Mouse (Mus musculus): Measurements from ENCODE around the gene Patl2.

Patl2 gene

GRCm38 (mm10) chr2:122172188-122172587, 13.8 kb downstream of the Patl2 start:
- in situ Hi-C loops (cut with MboI, MseI), result no loop called here

DNA sequence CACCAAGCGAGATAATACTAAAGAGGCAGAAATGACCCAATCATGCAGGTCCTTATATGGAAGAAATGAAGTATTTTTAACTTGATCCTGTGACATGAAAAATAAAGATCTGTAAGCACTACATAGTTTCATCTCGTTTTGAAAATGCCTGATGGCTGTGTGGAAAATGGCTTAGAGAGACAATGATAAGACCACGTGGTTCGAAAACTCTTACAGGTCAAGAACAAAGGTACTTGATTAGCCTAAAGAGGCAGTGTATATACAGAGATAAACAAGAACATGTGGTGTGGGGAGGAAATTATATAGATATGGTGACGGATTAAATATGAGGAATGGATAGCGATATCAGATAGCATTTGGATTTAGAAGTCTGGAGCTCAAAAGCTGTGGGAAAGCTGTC, 14.7 kb downstream of the Patl2 start:
- in situ Hi-C loops (cut with MboI, MseI), result no loop called here

- in situ Hi-C loops (cut with MboI, MseI), result no loop called here
Measured at GRCm38 (mm10) chr2:122164293-122164692, 21.7 kb downstream of the Patl2 start.

DNA sequence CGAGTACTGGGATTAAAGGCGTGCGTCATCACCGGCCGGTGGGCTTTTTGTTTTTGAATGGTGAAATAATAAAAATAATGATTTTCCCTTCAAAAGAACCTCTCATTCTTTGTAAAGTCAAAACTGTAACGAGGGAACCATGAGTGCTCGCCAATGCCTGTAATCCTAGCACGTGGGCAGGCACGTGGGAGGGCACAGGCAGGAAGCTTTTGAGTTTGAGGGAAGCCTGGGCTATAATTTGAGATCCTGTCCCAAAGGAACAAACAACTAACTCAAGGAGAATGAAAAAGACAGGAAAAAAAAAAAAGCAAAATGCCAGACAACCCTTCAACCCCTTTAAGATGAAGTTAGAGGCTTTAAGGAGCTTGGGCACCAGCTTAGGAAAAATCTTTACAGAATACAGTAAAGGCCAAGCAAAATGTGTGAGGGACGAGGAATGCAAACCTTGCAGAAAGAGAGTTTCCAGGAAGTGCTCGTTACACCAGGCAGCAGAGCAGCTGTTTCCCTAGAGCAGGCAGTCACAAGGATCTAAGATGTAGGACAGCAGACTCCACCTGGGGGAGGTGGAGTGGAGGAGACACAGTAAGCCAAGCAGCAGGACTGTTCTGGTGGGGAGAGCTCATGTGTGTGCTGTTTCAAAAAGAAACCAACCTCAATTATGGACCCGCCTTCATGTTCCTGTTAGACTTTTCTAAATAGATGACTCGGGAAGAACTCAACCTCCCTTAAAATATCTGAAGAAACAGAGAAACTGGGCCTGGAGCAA, 22.4 kb downstream of the Patl2 start:
- in situ Hi-C loops (cut with MboI, MseI), result no loop called here

GRCm38 (mm10) chr2:122162529-122162928, 23.5 kb downstream of the Patl2 start:
- in situ Hi-C loops (cut with MboI, MseI), result no loop called here

- in situ Hi-C loops (cut with MboI, MseI), result no loop called here
Measured at GRCm38 (mm10) chr2:122161542-122161941, 24.4 kb downstream of the Patl2 start.

- in situ Hi-C loops (cut with MboI, MseI), result no loop called here
Measured at GRCm38 (mm10) chr2:122160680-122161079, 25.3 kb downstream of the Patl2 start, which contains the start of gene Trim69. TSS of gene Trim69 (plus strand) at chr2:122160700.

DNA sequence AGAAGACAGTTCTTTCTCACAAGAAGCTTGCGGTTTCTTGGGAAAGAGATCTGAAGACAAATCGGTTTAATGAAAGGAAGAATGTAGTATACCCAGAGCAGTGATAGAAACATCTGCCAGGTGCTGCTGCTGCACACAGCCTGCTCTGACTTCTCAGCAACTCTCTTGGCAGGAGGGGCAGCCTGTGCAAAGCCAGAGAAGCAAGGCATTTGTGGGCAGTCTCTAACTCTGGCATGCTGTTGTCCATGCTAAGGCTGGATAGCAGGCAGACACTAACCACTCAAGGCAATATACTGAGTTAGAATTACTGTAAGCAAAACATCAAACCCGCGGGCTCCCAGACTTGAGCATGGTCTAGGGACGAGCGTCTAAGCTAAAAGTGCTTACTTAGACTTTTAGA, 26.3 kb downstream of the Patl2 start:
- in situ Hi-C loops (cut with MboI, MseI), result no loop called here

DNA sequence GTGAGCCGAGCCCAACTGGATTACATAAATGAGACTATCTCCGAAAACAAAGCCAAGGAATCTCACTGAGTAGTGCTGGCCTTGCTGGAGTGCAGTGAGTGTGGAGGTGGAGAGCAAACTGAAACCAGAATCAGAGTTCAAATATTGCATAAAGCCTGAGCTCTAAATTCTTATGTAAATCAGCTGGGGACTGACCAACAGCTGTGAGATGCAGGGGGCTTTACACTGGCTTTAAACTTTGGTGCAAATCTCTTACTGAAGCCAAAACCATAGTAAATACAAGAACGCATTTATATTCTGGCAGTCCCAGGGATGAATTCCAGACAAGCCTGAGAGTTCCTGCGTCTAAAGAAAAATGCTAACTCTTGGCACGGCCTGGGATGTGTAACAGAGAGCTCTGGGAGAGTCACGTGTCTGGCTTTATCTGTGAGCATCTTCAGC, 27.6 kb downstream of the Patl2 start:
- in situ Hi-C loops (cut with MboI, MseI), result no loop called here

DNA sequence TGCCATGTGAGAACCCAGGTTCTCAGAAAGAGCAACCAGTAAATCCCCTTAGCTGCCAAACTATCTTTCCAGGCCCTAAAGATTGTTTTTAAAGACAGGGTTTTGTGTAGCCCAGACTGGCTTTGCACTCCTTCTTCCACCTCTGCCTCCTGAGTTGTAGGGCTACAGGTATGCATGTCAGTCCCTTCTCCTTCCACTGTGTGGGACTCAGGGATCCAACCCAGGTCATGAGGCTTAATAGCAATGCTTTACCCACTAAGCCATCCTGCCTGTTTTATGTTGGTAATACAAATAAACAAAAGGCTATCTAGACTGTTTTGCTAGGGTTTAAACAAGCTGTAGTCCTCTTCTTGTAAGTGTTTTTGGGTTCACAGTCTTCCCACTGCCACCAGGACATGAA, 28.4 kb downstream of the Patl2 start:
- in situ Hi-C loops (cut with MboI, MseI), result no loop called here

DNA sequence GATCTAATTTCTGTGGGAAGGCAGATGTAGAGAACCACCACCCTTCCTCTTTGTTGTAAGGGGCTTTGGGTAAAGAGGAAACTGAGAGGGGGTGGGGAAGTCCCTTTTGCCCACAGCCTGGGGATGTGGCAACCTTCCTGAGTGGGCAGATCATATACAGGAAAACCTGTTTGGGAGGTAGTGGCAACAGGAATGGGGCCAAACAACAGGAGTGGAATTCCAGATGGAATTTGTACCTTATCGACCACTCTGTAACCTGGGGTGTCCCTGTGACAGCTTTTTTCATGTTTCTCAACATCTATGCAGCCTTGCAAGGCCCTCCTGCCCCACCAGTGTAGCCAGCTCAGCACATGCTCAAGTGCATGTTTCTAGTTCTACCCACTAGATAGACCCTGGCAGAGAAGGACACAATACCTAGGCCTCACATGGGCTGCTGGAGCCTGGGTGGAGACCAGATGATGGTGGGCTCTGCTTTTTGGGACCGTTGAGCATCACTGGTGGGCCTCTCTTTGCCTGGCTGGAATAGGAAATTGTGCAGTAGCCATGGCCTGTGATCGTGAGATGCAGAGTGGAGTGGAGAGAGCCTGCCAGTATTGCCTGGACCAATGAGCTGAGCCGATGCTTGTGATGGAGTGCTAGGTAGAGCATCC, 29.8 kb downstream of the Patl2 start:
- in situ Hi-C loops (cut with MboI, MseI), result no loop called here

- in situ Hi-C loops (cut with MboI, MseI), result no loop called here
Measured at GRCm38 (mm10) chr2:122155292-122155691, 30.7 kb downstream of the Patl2 start.

- in situ Hi-C loops (cut with MboI, MseI), result no loop called here
Measured at GRCm38 (mm10) chr2:122154479-122154878, 31.5 kb downstream of the Patl2 start.

DNA sequence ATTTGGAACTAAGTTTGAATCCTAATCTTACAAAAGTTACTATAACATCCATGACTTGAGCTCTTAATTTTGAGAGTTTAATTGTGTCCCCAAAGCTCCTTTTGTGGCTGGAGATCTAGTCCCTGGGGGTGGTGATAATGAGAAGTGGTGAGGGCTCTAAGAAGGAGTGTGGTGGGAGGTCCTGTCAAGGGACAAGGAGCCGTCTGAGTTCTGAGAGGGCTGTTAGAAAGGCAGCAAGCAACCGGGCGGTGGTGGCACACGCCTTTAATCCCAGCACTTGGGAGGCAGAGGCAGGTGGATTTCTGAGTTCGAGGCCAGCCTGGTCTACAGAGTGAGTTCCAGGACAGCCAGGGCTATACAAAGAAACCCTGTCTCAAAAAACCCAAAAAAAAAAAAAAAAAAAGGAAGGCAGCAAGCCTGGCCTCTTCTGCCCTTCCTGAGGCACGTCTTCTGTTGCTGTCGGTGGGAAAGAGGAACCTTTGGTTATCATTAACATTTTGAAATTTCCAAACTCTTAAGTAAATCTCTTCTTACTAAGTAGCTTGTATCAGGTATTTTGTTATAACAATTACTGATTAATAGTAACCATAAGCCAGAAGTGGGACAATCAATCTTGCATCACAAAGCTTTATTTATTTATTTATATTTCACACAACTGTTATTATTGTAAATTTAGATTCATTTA, 32.2 kb downstream of the Patl2 start:
- in situ Hi-C loops (cut with MboI, MseI), result no loop called here

- in situ Hi-C loops (cut with MboI, MseI), result no loop called here
Measured at GRCm38 (mm10) chr2:122152850-122153249, 33.1 kb downstream of the Patl2 start.

- in situ Hi-C loops (cut with MboI, MseI), result no loop called here
Measured at GRCm38 (mm10) chr2:122151221-122151620, 34.8 kb downstream of the Patl2 start.

- in situ Hi-C loops (cut with MboI, MseI), result no loop called here
Measured at GRCm38 (mm10) chr2:122149716-122150115, 36.3 kb downstream of the Patl2 start.

DNA sequence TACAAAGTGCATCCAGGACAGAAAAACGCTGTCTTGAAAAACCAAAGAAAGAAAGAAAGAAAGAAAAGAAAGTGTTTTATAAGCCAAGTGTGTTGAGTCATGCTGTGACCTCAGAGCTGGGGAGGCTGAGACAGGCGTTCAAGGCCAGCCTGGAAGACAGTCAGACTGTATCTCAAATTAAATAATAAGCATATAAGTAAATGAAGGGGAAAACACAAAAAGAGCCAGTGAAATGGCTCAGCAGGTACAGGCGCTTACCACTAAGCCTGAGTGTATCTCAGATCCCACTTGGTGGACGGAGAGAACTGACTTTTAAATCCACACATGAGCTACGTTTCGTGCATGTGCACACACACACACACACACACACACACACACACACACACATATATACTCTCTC, 36.7 kb downstream of the Patl2 start:
- in situ Hi-C loops (cut with MboI, MseI), result no loop called here

- in situ Hi-C loops (cut with MboI, MseI), result no loop called here
Measured at GRCm38 (mm10) chr2:122148242-122148917, 37.6 kb downstream of the Patl2 start.

DNA sequence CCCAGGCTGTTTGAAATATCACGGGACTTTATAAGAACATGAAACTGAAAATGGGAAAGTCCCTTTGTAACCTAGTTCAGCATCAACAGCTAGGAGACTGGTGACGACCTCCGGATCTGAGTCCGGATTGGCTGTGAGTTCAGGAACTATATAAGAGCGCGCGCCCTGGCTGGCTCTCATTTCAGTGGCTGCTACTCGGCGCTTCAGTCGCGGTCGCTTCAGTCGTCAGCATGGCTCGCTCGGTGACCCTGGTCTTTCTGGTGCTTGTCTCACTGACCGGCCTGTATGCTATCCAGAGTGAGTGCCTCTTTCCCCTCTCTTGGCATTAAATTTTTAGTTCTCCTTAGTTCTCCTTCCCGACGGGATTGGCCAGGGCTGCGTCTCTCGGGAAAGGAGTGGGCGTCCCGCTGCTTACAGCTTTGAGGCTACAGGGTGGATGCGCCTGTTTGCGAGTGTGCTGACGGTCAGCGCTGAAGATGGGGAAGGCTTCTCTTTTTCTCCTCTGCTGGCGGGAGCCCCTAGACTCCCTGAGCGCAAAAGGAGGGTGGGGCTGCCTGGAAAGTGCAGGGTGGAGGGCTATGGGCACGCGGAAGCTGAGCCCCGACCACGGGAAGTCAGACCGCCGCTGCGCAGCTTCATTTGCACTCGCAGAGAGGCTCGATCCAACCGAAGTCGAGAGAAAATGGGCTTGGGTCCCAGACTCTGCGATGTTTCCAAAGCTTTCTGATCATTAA, 38.3 kb downstream of the Patl2 start, which contains the start of gene B2m:
B2m (plus strand) TSS at position 179 of the 734 bp plus-strand sequence.
- in situ Hi-C loops (cut with MboI, MseI), result no loop called here

DNA sequence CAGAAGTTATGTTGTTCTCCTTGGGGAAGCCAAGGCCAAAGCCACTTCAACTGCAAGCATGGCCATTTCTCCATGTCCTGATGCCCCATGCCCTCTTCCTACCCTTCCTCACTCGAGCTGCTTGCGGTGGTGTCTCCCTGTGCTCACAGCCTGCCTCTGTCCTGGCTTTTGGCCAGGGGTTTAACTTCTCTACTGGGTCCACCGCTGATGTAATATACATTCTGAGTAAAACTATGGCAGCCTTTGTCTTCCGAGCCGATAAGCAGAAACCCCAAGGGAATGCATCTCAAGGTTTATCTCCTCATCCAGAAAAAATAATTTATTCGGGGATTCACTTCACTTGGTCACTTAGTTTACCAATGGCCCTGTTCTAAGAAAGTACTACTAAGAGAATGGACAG, 39.3 kb downstream of the Patl2 start:
- in situ Hi-C loops (cut with MboI, MseI), result no loop called here

Data from regulatory T cell (primary cell).